Mouse (Mus musculus) kidney, adult 18-20 months (tissue): ENCODE results near the gene Elavl4.

Experiments
- DNase-seq: peaks from one replicate; pipeline ENCODE4 v3.0.0; 2021

Elavl4 gene

DNA sequence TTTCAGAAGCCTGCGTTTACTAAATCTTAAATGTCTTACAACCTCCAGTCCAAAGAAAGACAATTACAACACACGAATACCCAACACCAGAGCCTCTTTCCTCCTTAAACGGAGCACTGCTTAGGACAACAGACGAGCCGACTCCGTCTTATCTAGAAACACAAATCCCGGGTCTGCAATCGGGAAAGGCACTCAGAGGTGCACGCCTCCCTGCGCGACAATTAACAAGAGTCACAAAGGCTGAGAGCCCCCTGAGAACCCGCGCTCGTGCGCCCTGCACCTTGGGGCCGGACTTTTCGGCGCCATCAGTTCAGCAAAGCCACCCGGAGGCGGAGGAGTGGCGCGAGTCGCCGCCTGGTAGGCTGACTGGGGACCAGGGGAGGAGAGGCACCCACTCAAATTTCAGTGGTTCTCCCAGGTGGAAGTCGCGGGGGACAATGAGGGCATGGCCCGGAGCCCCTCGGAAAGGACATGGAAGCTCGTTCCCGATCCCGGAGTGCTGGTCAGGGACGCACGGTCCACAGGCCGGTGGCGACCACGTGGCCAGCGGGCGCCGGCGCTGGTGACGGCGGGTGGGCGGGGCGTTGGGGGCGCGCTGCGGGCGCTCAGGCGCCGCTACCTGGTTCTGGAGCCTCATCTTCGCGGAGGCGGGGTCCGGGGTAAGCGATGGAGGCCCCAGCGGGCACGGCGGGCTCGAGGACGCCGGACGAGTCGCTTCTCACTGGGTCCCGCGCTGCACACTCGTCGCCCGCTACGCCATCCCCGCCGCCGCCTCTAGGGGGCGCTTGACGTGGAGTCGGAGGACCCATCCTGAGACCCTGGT lies at the start of gene Elavl4:
Elavl4 (minus strand) TSS at position 732 of the 823 bp plus-strand sequence.
- peak; percentile 33 for DNase-seq

- DNase-seq, result peak; percentile 67
These were observed 45.9 kb upstream of the Elavl4 start, which contains the start of gene Agbl4 for GRCm38 (mm10) chr4:110397618-110398045. Gene Agbl4, plus strand, starts transcription at chr4:110397661.

DNA sequence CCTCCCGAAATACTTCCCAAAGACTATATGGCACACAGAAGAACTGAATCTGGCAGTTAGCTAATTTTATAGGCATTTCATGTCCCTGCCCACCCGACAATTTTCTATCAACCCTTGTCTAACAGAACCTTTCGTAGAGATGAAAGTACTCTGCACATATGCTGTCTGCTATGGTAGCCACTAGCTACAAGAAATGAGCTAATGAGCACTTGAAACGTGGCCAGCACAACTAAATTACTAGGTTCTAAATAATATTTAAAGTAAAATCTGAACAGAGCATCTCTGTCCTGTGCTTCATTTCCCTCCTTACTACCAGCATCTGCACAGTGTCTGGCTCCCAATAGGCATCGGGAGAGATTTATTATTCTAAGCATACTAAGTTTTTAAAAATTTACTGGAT lies 44.5 kb upstream of the Elavl4 start:
- no peak for DNase-seq

- no peak for DNase-seq
These were observed 8.9 kb upstream of the Elavl4 start for GRCm38 (mm10) chr4:110360568-110360967.

DNA sequence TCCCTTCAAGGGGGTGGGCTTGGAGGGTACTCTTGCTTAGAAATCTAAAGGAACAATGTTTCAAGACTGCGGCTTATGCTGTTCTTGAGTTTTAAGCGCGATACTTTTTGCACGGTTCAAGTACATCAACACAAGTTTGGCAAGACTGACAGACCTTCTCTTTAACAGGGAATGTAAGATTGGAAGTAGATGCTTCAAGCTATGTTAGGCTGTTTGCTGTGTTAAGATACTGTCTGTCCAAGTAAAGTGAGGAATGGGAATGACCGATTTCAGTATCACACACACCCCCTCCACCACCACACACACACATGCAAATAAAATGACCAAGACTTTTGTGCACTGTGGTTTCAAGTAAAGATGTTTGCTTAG lies 276 bp upstream of the Elavl4 start:
- no peak for DNase-seq

GRCm38 (mm10) chr4:110350856-110351177 lies 892 bp downstream of the Elavl4 start:
- no peak for DNase-seq

GRCm38 (mm10) chr4:110323912-110324311 lies 27.8 kb downstream of the Elavl4 start:
- no peak for DNase-seq

- DNase-seq, result no peak
These were observed 39.6 kb downstream of the Elavl4 start for GRCm38 (mm10) chr4:110312126-110312525.

GRCm38 (mm10) chr4:110306972-110307371 lies 44.7 kb downstream of the Elavl4 start:
- no peak for DNase-seq

DNA sequence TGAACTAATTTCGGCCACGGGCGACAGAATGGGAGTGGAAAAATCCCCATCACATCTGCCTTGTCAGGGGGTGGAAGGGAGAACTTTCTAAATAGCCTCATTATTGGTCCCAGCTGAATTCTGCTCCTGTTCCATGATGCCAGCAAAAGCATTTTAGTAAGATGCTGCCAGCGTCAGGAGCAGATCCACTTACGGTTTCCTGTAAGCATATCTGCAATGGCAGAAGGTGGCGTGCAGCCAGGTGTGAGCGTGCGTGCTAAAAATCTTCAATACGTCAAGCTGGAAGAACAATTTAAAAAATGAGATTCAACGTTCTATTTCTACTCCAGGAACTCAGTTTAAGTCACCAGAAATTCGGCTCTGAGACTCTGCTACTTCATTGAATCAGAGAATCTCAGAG lies 45.1 kb downstream of the Elavl4 start:
- no peak for DNase-seq

DNA sequence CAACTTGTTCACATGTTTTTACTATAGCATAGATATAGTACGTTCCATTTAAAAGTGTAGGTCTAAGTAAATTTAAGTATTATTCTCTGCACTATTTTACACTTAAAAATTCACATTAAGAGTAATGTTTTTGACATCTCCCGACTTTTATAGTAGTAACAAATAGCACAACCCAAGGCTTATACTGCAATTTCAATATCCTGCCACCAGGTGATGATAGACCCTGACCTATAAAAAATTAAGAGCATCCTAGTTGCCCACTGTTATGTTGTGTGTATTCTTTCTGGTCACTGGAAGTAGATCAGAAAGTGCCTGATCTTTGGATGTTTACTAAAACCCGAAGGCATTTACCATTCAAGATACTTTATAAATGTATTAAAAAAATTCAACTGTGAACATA lies 55.9 kb downstream of the Elavl4 start:
- DNase-seq, result no peak

- DNase-seq, result no peak
These were observed 58.5 kb downstream of the Elavl4 start for GRCm38 (mm10) chr4:110293238-110293637.

DNA sequence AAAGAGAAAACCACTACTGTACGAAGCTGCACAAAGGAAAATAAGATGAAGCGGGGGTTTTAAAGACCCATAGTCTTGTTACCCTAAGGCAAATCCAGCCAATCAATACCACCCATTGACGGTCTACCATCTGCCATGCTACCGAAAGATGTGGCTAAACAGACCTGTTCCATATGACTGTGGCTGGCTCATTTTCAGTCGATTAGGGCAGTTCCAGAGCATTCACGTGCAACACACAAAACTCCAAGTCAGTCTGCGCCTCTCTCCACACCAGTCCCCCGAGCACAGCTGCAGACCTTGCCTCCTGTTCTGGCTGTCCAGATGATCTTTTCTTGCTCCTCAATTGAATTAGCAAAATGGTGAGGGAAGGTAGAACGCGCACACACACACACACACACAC lies 59.2 kb downstream of the Elavl4 start:
- no peak for DNase-seq

DNA sequence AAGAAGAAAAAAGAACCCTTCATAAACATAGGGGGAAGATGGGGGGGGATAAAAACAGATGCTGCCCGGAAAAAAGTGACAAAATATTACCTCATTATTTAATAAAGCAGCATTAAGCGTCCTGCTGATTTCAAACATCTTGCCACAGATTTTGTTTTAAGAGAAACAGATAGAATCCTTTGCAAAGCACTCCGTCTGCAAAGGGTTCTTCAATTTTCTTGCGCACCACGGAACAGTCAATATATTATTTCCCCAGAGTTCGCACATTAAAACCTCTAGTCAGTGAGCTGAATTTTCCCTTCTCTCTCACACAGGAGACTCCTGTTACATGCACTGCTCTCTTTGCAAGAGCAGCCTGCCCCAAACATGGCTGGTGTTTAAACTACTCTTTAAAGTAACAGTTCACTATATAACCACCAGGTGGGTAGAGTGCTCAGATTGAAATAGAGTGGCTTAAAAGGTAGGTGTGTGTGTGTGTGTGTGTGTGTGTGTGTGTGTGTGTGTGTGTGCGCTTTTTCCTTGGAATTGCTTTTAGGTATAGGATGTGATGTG lies 61.1 kb downstream of the Elavl4 start:
- DNase-seq, result no peak

- DNase-seq, result no peak
These were observed 61.7 kb downstream of the Elavl4 start for GRCm38 (mm10) chr4:110290056-110290455.

DNA sequence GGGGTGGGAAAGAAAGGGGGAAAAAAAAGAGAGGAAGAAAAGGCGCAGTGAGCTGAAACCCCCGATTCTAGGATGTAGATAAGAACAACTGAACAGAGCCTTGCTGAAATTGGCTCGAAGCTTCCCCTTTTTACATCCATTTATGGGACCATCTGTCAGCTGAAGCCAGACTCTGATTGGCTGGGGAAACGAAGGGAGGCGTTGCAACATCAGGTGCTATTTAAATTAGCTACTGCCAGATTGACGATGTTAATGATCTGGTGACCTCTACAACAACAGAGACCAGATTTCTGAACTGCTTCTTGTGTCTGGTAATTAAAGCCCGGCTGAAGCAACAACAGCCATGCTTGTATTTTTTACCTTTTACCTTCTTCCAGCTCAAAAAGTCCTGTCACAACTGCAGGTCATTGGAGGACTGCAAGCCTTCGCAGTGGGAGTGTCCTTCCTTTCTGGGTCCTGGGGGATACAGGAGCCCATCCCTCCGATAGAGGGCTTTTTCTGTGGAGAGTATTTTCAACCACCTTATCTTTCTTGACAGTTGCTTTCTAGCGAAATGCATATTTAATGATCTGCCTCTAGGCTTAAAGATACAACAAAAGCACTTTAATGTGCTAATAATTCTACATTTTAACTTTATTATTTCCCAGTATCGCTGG lies 64.2 kb downstream of the Elavl4 start:
- no peak for DNase-seq

DNA sequence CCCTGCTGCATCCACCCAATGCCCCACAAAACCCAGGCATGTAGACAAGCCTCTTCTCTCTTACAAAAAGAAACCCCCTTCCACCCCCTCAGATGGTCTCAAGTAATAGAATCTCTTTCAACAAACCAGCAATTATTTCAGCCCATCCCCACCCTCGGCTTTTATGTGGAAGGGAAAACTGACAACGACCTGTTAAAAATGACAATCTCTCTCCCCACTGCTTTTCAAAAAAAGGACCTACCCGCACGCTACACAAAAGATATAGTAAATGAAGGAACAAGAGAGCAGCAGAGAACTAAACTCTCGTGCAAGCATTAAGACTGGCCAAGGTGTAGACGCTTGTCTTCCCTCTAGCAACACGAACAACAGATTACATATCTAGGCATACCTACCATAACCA lies 64.9 kb downstream of the Elavl4 start:
- no peak for DNase-seq

GRCm38 (mm10) chr4:110286371-110286781 lies 65.3 kb downstream of the Elavl4 start:
- no peak for DNase-seq

GRCm38 (mm10) chr4:110285346-110286330 lies 66.1 kb downstream of the Elavl4 start:
- no peak for DNase-seq

DNA sequence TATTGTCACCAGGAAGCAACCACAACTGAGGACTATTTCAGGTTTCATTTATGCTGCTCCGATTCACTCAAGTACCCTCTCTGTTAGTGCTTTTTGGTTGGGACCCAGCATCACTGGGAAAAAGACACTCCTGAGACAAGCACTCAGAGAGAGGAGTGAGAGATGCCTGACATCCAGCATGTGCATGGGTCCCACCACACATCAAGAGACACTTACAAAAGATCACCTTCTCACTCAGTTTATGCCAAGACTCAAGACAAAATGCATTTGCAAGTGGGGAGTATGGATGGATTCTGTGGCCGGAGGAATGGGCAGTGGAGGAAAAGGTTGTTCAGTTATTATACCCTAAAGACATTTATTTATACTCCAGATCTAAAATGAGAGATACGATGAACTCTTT lies 67.3 kb downstream of the Elavl4 start:
- no peak for DNase-seq

DNA sequence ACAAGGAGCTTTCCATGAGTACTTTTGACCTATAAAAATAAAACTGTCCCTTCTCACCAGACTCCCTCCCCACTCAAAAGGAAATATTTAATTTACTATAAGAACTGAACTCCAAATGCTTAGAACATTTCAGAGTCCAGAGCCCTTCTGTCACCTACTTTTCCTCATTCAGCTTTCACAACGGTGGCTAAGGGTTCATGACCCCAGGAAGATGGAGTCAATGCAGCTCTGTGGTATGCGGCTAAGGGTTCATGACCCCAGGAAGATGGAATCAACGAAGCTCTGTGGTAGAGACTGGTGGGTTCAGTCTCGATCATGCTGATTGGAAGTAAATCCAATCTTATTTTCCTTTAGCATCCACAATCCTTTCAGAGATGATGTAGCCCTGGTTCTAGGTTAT lies 81.7 kb downstream of the Elavl4 start:
- DNase-seq, result no peak

GRCm38 (mm10) chr4:110266804-110267575 lies 84.7 kb downstream of the Elavl4 start:
- no peak for DNase-seq
